Mouse (Mus musculus) liver, embryonic 14.5 days (tissue): ENCODE measurements around the gene Aifm2. TPM values are rescaled to one million over a fixed set of nuclear protein-coding genes. Genes with fewer than 3 reads are reported as not detected.

Experiments used
- ATAC-seq: fragments of 200-750 bp; cut with Nextera tagmentation; 2 replicates; pipeline ENCODE4 v1.8.0; 2017; ENCODE audit warnings: moderate number of reproducible peaks, mild to moderate bottlenecking, moderate library complexity; ENCODE audit not compliant: insufficient read depth
- DNase-seq, 3 experiments: peaks; one replicate each; pipeline ENCODE4 v3.0.0-alpha.2; 2012 to 2013; ENCODE audit warnings: low read depth in 3 of 3, low spot score in 3 of 3
- H3K27ac ChIP-seq: fragments of 300-500 bp; sonication (generic); 2 replicates; pipeline ENCODE4 v1.5.1; 2014; ENCODE audit warnings: moderate library complexity, mild to moderate bottlenecking, control low read depth, inconsistent platforms
- H3K27me3 ChIP-seq: fragments of 300-500 bp; sonication (generic); 2 replicates; pipeline ENCODE4 v1.6.1; 2014; ENCODE audit warnings: mild to moderate bottlenecking, low read length, moderate library complexity; ENCODE audit not compliant: control insufficient read depth, insufficient read depth
- H3K36me3 ChIP-seq: fragments of 300-500 bp; sonication (generic); replicated peaks from 2 replicates; pipeline ENCODE4 v1.6.1; 2014; ENCODE audit warnings: low read depth; ENCODE audit not compliant: control insufficient read depth, insufficient read depth
- H3K4me1 ChIP-seq, 2 experiments: fragments of 200-500 bp in 1 of 2; fragments of 300-500 bp in 1 of 2; sonication (generic) in 1 of 2; replicated peaks; 2 replicates each; pipeline ENCODE4 v1.6.1; 2012 to 2014; ENCODE audit warnings: antibody characterized with exemption in 1 of 2, inconsistent platforms in 1 of 2, low read length in 1 of 2; ENCODE audit not compliant: control insufficient read depth in 2 of 2, insufficient read depth in 2 of 2
- H3K4me2 ChIP-seq: fragments of 300-500 bp; sonication (generic); 2 replicates; pipeline ENCODE4 v1.6.1; 2014; ENCODE audit warnings: low read depth, mild to moderate bottlenecking, control low read depth, moderate library complexity
- H3K4me3 ChIP-seq, 2 experiments: fragments of 200-500 bp in 1 of 2; fragments of 300-500 bp in 1 of 2; sonication (generic) in 1 of 2; 2 replicates each; pipeline ENCODE4 v1.5.1; 2012 to 2014; ENCODE audit warnings: low read depth in 2 of 2, low read length in 2 of 2, mild to moderate bottlenecking in 2 of 2, control low read depth in 1 of 2, inconsistent platforms in 1 of 2, moderate library complexity in 1 of 2; ENCODE audit not compliant: insufficient read depth in 1 of 2
- H3K9ac ChIP-seq: fragments of 300-500 bp; sonication (generic); replicated peaks from 2 replicates; pipeline ENCODE4 v1.6.1; 2014; ENCODE audit warnings: mild to moderate bottlenecking, control low read depth, moderate library complexity
- H3K9me3 ChIP-seq: fragments of 300-500 bp; sonication (generic); 2 replicates; pipeline ENCODE4 v1.6.1; 2016; ENCODE audit warnings: low read length, mixed read lengths; ENCODE audit not compliant: control insufficient read depth
- CTCF ChIP-seq: IDR thresholded peaks from 2 replicates; pipeline ENCODE4 v1.5.1; 2016; ENCODE audit warnings: antibody characterized with exemption, low read depth, control low read depth
- EP300 ChIP-seq: IDR thresholded peaks from 2 replicates; pipeline ENCODE4 v1.6.1; 2016; ENCODE audit warnings: antibody characterized with exemption, low read depth
- WGBS: fragments of 180-500 bp; shearing (Covaris S2); extraction: QIAGEN DNeasy Blood & Tissue Kit; methylation state at CpG from one replicate; pipeline ENCODE4 v1.1.7; 2014; ENCODE audit not compliant: insufficient replicate concordance; 5-methylcytosine and 5-hydroxymethylcytosine counted together
- polyA plus RNA-seq, 2 experiments: library from polyadenylated mRNA; depleted of rRNA in 1 of 2; stranded (reverse) in 1 of 2; unstranded in 1 of 2; fragments of >200 nt; fragmentation: Nextera tagmentation in 1 of 2; extraction: Ambion mirVana in 1 of 2; gene quantifications; 2 replicates each; pipeline versions ENCODE4 v1.2.1 to v1.2.3; 2012 to 2014

Aifm2 gene
- polyA plus RNA-seq, 2 experiments: 2.1 to 2.7 TPM

DNA sequence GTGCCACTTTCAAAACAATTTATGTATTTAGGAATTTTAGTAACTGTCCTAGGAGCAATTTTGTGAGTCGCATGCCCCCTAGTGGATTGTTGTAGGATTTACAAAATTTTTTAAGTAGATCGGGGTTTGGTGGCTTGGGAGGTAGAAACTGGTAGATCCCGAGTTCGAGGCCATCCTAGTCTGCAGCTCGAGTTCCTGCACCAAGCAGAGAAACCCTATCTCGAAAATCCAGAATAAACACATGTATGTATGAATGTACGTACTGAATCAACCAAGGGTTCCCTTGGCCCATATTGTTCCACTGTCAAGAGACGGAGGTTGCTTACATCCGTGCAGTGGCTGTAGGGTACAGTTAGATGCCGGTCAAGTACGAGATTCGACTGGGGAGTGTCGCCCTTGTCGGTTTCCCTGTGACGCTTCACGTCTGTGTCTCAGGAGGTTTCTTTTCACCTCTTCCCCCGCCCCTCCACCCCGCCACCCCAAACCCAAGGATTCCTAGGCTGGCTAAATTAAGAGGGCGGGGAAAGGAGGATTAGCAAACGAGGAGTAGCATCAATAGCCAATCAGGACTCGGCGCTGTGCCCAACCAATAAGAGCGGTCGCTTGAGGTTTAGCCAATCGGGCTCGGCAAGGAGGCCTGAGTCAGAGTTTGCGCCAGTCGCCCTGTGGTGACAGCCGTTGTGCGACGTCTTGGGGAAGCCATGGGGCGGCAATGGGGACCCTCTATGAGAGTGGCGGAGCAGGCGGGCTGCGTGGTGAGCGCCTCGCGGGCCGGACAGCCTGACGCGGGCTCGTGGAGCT, 20.0 kb upstream of the Aifm2 start, which contains the start of gene Tysnd1:
Gene Tysnd1 (plus strand): TSS at position 645 of the 801 bp plus-strand sequence.
- peak within 1 kb of the TSS; percentile 64 for H3K9ac ChIP-seq
- no peaks in the 10 kb centered on the region for H3K27me3 ChIP-seq
- H3K4me1 ChIP-seq: peaks cover 3 to 7% of the 10 kb centered on the region in 2 experiments; a peak in 2 of 4 replicates
- ATAC-seq (peak; percentile 95), DNase-seq (peak; percentile 92 to 95 (median 95))
- peak within 1 kb of the TSS; percentile 68 to 87 for H3K4me3 ChIP-seq
- peak within 1 kb of the TSS; percentile 98 for H3K4me2 ChIP-seq
- no peaks in the 10 kb centered on the region for H3K9me3 ChIP-seq
- peaks cover 26% of the 10 kb centered on the region for H3K36me3 ChIP-seq
- peak within 1 kb of the TSS; percentile 47 for H3K27ac ChIP-seq
- TF ChIP-seq EP300 (no peak), CTCF (peak; percentile 48)
- 1% methylated on average over 42 of the region's 42 CpGs for WGBS

- Histone ChIP-seq H3K4me2 (peak overlapping the region; percentile 98), H3K4me1 (peaks cover 3 to 7% of the 10 kb centered on the region in 2 experiments; a peak in 2 of 4 replicates), H3K9ac (peak overlapping the region; percentile 64), H3K9me3 (no peaks in the 10 kb centered on the region), H3K4me3 (peak overlapping the region; percentile 68 to 87), H3K27ac (peak overlapping the region; percentile 47), H3K36me3 (peaks cover 17% of the 10 kb centered on the region), H3K27me3 (no peaks in the 10 kb centered on the region)
- under 1% methylated on average over 101 of the region's 111 CpGs for WGBS
- no peak for TF ChIP-seq CTCF
- TF ChIP-seq EP300: no peak
- ATAC-seq (peak; percentile 50), DNase-seq (no peak)
Measured at GRCm38 (mm10) chr10:61695703-61696559, 19.1 kb upstream of the Aifm2 start.

DNA sequence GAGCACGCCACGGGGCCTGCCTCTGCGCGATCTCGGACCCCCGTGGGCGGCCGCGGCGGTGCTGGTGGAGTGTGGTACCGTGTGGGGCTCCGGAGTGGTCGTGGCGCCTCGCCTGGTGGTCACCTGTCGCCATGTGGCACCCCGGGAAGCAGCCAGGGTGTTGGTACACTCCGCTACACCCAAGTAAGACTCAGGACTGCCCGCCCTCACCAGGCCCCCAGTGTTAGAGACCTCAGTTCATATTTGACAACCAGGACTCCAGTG, 18.6 kb upstream of the Aifm2 start:
- Histone ChIP-seq H3K9me3 (no peaks in the 10 kb centered on the region), H3K9ac (peak overlapping the region; percentile 64), H3K27ac (no peak overlapping the region), H3K4me2 (peak overlapping the region; percentile 98), H3K4me3 (peak overlapping the region; percentile 68 to 87), H3K36me3 (peaks cover 12% of the 10 kb centered on the region), H3K27me3 (no peaks in the 10 kb centered on the region), H3K4me1 (peaks cover 3 to 7% of the 10 kb centered on the region in 2 experiments; a peak in 2 of 4 replicates)
- DNase-seq (no peak), ATAC-seq (no peak)
- TF ChIP-seq CTCF (no peak), EP300 (no peak)
- WGBS: 5% methylated on average over 19 of the region's 19 CpGs

DNA sequence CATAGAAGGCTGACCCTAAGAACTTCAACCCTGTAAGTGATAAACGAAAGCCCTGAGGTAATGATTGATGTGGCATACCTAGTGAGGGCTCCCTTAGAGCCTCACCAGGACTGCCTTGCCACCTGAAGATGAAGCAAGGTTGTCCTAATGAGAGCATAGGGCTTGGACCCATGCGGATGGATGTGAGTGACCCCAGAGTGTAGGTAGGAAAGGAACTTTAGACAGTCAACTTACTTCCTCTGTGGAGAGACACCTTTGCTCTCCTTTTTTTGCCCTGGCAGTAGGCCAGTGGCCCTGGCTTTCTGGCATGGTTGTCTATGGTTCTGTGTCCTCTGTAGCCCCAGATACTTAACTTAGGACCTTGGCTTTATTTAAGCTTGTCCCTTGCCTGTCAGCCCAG, 18.0 kb upstream of the Aifm2 start:
- TF ChIP-seq CTCF (no peak), EP300 (no peak)
- Histone ChIP-seq H3K4me2 (peak overlapping the region; percentile 98), H3K4me1 (peaks cover 3 to 7% of the 10 kb centered on the region in 2 experiments; a peak in 2 of 4 replicates), H3K4me3 (peak overlapping the region; percentile 68 to 87), H3K27ac (no peak overlapping the region), H3K27me3 (no peaks in the 10 kb centered on the region), H3K9ac (no peak overlapping the region; the same call in 1 of the 2 replicates), H3K9me3 (no peaks in the 10 kb centered on the region), H3K36me3 (peaks cover 8% of the 10 kb centered on the region)
- ATAC-seq: no peak
- whole genome bisulfite sequencing: 70% methylated on average over 2 of the region's 2 CpGs
- no peak for DNase-seq

GRCm38 (mm10) chr10:61704663-61705062, 10.4 kb upstream of the Aifm2 start:
- Histone ChIP-seq H3K9me3 (no peaks in the 10 kb centered on the region), H3K4me1 (no peaks in the 10 kb centered on the region), H3K27me3 (no peaks in the 10 kb centered on the region), H3K4me2 (no peak overlapping the region), H3K9ac (no peak overlapping the region), H3K27ac (no peak overlapping the region), H3K36me3 (peaks cover 4% of the 10 kb centered on the region; the same call in 1 of the 2 replicates), H3K4me3 (no peak overlapping the region)
- 66% methylated on average over 4 of the region's 4 CpGs for WGBS
- DNase-seq: no peak
- TF ChIP-seq CTCF (no peak), EP300 (no peak)
- ATAC-seq: no peak
